Mouse (Mus musculus) neural tube, embryonic 12.5 days (tissue): Measurements from ENCODE around the gene Ints1. TPM values are rescaled to one million over a fixed set of nuclear protein-coding genes. Genes with fewer than 3 reads are reported as not detected.
A peak's percentile ranks its signal among the peaks of the same experiment; 100 is the strongest.

ENCODE experiments used
- ATAC-seq: fragments of 200-750 bp; cut with Nextera tagmentation; 2 replicates; pipeline ENCODE4 v1.8.0; 2017; ENCODE audit warnings: low read depth, mild to moderate bottlenecking, moderate TSS enrichment, moderate library complexity; ENCODE audit not compliant: low FRiP score
- H3K27ac ChIP-seq: fragments of 300-500 bp; sonication (generic); 2 replicates; pipeline ENCODE4 v1.5.1; 2016
- H3K27me3 ChIP-seq: fragments of 300-500 bp; sonication (generic); replicated peaks from 2 replicates; pipeline ENCODE4 v1.6.1; 2016; ENCODE audit warnings: mild to moderate bottlenecking
- H3K36me3 ChIP-seq: fragments of 300-500 bp; sonication (generic); 2 replicates; pipeline ENCODE4 v1.6.1; 2016; ENCODE audit warnings: mild to moderate bottlenecking
- H3K4me1 ChIP-seq: fragments of 300-500 bp; sonication (generic); 2 replicates; pipeline ENCODE4 v1.6.1; 2016
- H3K4me2 ChIP-seq: fragments of 300-500 bp; sonication (generic); replicated peaks from 2 replicates; pipeline ENCODE4 v1.6.1; 2016; ENCODE audit warnings: mild to moderate bottlenecking
- H3K4me3 ChIP-seq: fragments of 300-500 bp; sonication (generic); 2 replicates; pipeline ENCODE4 v1.5.1; 2016
- H3K9ac ChIP-seq: fragments of 300-500 bp; sonication (generic); 2 replicates; pipeline ENCODE4 v1.6.1; 2016; ENCODE audit warnings: mild to moderate bottlenecking
- H3K9me3 ChIP-seq: fragments of 300-500 bp; sonication (generic); 2 replicates; pipeline ENCODE4 v1.6.1; 2016; ENCODE audit warnings: mild to moderate bottlenecking
- WGBS: fragments of 180-500 bp; shearing (Covaris S2); methylation state at CpG from one replicate; pipeline ENCODE4 v1.1.7; 2016; 5-methylcytosine and 5-hydroxymethylcytosine counted together
- polyA plus RNA-seq: library from polyadenylated mRNA; unstranded; fragments of >200 nt; fragmentation: Nextera tagmentation; extraction: Ambion mirVana; gene quantifications from 2 replicates; pipeline ENCODE4 v1.2.1, GENCODE M21; 2016

Gene Ints1
- polyA plus RNA-seq, 1 experiment from 2014 or later: 33.7 TPM

- ATAC-seq: no peak
- H3K4me3 ChIP-seq: no peak overlapping the region
- H3K4me2 ChIP-seq: no peak overlapping the region
- peaks cover 32% of the 10 kb centered on the region for H3K27me3 ChIP-seq
- H3K36me3 ChIP-seq: no peaks in the 10 kb centered on the region
- H3K4me1 ChIP-seq: peaks cover 4% of the 10 kb centered on the region
- no peaks in the 10 kb centered on the region for H3K9me3 ChIP-seq
- H3K27ac ChIP-seq: no peak overlapping the region
- 74% methylated on average over 20 of the region's 20 CpGs for WGBS
- H3K9ac ChIP-seq: no peak overlapping the region
Measured at GRCm38 (mm10) chr5:139812398-139813125, 37.1 kb upstream of the Ints1 start.

GRCm38 (mm10) chr5:139811677-139812397 lies 36.4 kb upstream of the Ints1 start:
- Histone ChIP-seq H3K4me3 (no peak overlapping the region), H3K4me2 (no peak overlapping the region), H3K4me1 (peaks cover 4% of the 10 kb centered on the region), H3K27me3 (peaks cover 32% of the 10 kb centered on the region), H3K9ac (no peak overlapping the region), H3K27ac (no peak overlapping the region), H3K9me3 (no peaks in the 10 kb centered on the region), H3K36me3 (no peaks in the 10 kb centered on the region)
- 80% methylated on average over 15 of the region's 15 CpGs for WGBS
- ATAC-seq: no peak

GRCm38 (mm10) chr5:139809397-139809796 lies 33.9 kb upstream of the Ints1 start:
- H3K4me2 ChIP-seq: no peak overlapping the region
- H3K36me3 ChIP-seq: no peaks in the 10 kb centered on the region
- no peak overlapping the region for H3K27ac ChIP-seq
- no peaks in the 10 kb centered on the region for H3K9me3 ChIP-seq
- H3K4me3 ChIP-seq: no peak overlapping the region
- peaks cover 4% of the 10 kb centered on the region for H3K4me1 ChIP-seq
- ATAC-seq: no peak
- peaks cover 19% of the 10 kb centered on the region for H3K27me3 ChIP-seq
- WGBS: 56% methylated on average over 4 of the region's 4 CpGs
- H3K9ac ChIP-seq: no peak overlapping the region

DNA sequence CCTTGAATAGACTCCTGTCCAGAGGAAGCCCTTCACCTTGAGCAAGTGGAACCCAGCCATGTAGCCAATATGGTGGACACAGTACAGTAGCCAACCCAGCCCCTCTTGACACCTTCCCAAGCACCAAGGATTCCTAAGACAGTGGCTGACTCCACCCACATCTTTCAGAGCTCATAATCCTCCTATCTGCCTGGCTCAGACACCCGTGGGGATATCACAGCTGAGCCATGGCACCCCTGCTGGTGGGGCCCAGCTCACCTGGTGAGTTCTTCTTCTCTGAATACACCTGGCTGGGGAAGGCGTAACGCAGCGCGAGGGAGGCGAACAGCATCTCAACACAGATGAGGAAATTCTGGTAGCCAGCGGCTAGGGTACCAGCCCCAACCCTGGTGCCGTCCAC lies 30.4 kb upstream of the Ints1 start:
- H3K27me3 ChIP-seq: no peaks in the 10 kb centered on the region
- no peak overlapping the region for H3K4me3 ChIP-seq
- no peaks in the 10 kb centered on the region for H3K9me3 ChIP-seq
- WGBS: 91% methylated on average over 8 of the region's 8 CpGs
- H3K4me1 ChIP-seq: peaks cover 14% of the 10 kb centered on the region
- no peak overlapping the region for H3K27ac ChIP-seq
- H3K36me3 ChIP-seq: peaks cover 10% of the 10 kb centered on the region
- no peak overlapping the region for H3K4me2 ChIP-seq
- no peak overlapping the region for H3K9ac ChIP-seq
- no peak for ATAC-seq

- Histone ChIP-seq H3K36me3 (peaks cover 22% of the 10 kb centered on the region), H3K4me3 (no peak overlapping the region), H3K9me3 (no peaks in the 10 kb centered on the region), H3K27me3 (no peaks in the 10 kb centered on the region), H3K9ac (no peak overlapping the region), H3K27ac (no peak overlapping the region), H3K4me1 (peaks cover 14% of the 10 kb centered on the region), H3K4me2 (0 out of 2 replicates have a peak overlapping the region, but pooled peaks have one; percentile 43)
- WGBS: 90% methylated on average over 11 of the region's 11 CpGs
- no peak for ATAC-seq
Measured at GRCm38 (mm10) chr5:139804573-139805111, 29.2 kb upstream of the Ints1 start.

DNA sequence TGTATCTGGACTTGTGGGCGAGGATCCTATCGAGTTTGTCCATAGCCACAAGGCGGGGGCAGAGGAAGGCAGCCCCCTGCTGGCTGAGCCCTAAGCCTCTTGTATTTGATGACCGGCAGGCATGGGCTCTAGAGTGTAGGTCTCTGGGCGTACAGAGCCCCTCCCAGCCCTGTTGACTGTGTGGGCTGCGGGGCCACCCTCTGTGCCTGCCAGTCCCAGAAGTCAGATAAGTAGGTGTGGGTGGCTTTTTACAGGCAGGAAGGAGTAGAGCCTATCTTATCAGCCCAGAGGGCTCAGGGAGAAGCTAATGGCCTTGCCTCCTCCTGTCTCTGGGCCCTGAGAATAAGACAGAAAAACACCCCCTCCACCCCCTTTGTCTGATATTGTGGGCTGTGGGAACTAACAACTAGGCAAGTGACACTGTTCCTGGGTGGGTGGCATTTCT lies 28.7 kb upstream of the Ints1 start:
- Histone ChIP-seq H3K4me2 (peak overlapping the region; percentile 43), H3K36me3 (peaks cover 27% of the 10 kb centered on the region), H3K4me3 (no peak overlapping the region), H3K27me3 (no peaks in the 10 kb centered on the region; the same call in 1 of the 2 replicates), H3K4me1 (peaks cover 19% of the 10 kb centered on the region), H3K27ac (no peak overlapping the region), H3K9ac (no peak overlapping the region), H3K9me3 (no peaks in the 10 kb centered on the region)
- ATAC-seq: no peak
- WGBS: 10% methylated on average over 6 of the region's 6 CpGs

DNA sequence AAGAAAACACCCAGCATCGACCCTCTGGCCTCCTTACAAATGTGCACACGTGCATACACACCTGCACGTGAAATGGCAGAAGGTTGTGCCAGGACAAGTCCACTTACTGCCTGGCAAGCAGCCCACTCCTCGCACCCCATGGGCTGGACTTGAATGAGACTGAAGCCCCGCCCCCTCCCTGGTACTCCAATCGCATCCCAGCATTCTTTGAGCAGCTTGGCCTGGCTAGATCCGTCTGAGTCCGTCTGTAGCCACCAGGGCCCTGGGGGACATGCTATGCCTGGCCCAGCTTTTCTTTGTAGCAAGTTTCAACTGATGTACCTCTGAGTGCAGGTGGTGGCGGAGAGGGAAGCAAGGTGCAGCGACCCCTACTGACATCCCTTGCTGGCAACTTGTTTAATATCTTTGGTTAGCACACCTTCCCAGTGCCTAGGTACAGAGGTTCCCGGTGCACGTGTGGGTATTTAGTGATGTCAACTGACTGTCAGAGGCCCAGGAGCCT lies 28.2 kb upstream of the Ints1 start:
- WGBS: 9% methylated on average over 12 of the region's 12 CpGs
- Histone ChIP-seq H3K4me1 (peaks cover 24% of the 10 kb centered on the region), H3K36me3 (peaks cover 28% of the 10 kb centered on the region), H3K9me3 (no peaks in the 10 kb centered on the region), H3K27me3 (no peaks in the 10 kb centered on the region; the same call in 1 of the 2 replicates), H3K4me2 (peak overlapping the region; percentile 43), H3K27ac (no peak overlapping the region), H3K4me3 (no peak overlapping the region), H3K9ac (no peak overlapping the region)
- peak; percentile 70; the same call in 1 of the 2 replicates for ATAC-seq

GRCm38 (mm10) chr5:139803165-139803564 lies 27.7 kb upstream of the Ints1 start:
- Histone ChIP-seq H3K9me3 (no peaks in the 10 kb centered on the region), H3K36me3 (peaks cover 28% of the 10 kb centered on the region), H3K27me3 (no peaks in the 10 kb centered on the region; the same call in 1 of the 2 replicates), H3K4me3 (no peak overlapping the region), H3K27ac (no peak overlapping the region), H3K4me2 (no peak overlapping the region), H3K9ac (no peak overlapping the region), H3K4me1 (peaks cover 29% of the 10 kb centered on the region)
- WGBS: 74% methylated on average over 8 of the region's 8 CpGs
- no peak for ATAC-seq

DNA sequence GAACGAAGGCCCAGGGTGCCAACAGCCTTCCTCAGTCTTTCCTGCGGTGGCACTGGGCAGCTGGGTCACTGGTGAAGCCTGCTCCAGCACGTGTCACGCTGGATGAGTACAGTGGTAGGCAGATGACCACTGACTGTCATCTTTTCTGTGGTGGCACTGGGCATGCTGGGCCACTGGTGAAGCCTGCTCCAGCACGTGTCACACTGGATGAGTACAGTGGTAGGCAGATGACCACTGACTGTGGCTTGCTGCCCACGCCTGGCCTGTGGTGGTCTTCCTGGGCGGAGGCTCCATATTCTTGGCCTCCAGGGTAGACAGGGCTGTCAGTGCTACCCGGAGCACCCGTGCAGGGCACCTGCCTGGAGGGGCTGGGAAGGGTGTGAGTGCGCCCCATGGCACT lies 26.4 kb upstream of the Ints1 start:
- peaks cover 42% of the 10 kb centered on the region for H3K4me1 ChIP-seq
- no peaks in the 10 kb centered on the region for H3K9me3 ChIP-seq
- WGBS: 91% methylated on average over 10 of the region's 10 CpGs
- H3K4me3 ChIP-seq: no peak overlapping the region
- no peaks in the 10 kb centered on the region; the same call in 1 of the 2 replicates for H3K27me3 ChIP-seq
- H3K27ac ChIP-seq: no peak overlapping the region
- ATAC-seq: no peak
- no peak overlapping the region for H3K4me2 ChIP-seq
- no peak overlapping the region for H3K9ac ChIP-seq
- peaks cover 28% of the 10 kb centered on the region for H3K36me3 ChIP-seq

DNA sequence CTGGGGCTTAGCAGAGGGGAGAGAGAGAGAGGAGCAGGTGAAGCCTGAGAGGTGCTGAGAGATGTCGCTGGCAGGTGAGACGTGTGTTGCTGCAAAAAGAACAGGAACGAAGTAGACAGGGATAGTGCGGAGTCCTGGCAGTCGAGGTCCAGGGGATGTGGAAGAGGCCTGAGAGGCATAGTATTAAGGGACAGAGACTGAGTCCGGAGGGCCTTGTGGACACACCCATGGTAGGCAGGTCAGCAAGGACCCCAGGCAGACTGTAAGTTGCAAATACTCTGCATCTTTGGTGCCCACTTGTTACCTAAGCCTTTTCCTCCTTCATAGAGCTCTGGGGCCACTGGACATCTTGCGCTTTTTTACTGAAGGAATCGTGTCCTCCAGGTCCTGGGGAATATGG lies 25.8 kb upstream of the Ints1 start:
- ATAC-seq: no peak
- H3K9ac ChIP-seq: no peak overlapping the region
- no peak overlapping the region for H3K4me3 ChIP-seq
- H3K27me3 ChIP-seq: no peaks in the 10 kb centered on the region; the same call in 1 of the 2 replicates
- no peak overlapping the region for H3K27ac ChIP-seq
- H3K4me2 ChIP-seq: no peak overlapping the region
- H3K9me3 ChIP-seq: no peaks in the 10 kb centered on the region
- 94% methylated on average over 8 of the region's 8 CpGs for WGBS
- H3K36me3 ChIP-seq: peaks cover 28% of the 10 kb centered on the region
- peaks cover 48% of the 10 kb centered on the region for H3K4me1 ChIP-seq

DNA sequence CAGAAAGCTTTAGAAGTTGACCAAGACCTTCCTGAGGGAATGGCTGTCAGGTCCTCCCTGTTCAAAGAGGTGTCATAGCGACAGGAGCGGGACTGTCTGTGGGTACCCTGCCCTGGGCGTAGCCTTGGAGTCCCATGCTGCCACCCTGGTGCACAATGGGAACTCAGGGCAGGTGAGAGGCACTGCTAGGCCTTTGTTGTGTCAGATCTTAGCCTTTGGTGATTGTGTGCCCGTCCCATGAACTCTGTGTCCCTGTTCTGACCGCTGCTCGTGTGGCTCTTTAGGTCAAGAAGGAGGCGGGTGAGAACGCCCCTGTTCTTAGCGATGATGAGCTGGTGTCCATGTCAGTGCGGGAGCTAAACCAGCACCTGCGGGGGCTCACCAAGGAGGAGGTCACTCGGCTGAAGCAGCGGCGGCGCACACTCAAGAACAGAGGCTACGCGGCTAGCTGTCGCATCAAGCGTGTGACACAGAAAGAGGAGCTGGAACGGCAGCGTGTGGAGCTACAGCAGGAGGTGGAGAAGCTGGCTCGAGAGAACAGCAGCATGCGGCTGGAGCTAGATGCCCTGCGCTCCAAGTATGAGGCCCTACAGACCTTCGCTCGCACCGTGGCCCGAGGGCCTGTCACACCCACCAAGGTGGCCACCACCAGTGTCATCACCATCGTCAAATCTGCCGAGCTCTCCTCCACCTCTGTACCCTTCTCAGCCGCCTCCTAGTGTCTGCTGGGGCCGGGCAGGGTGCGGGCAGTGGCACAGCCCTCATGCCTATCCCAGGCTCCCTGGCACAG lies 24.5 kb upstream of the Ints1 start:
- Histone ChIP-seq H3K27me3 (no peaks in the 10 kb centered on the region; the same call in 1 of the 2 replicates), H3K4me2 (no peak overlapping the region), H3K4me1 (peaks cover 59% of the 10 kb centered on the region), H3K4me3 (no peak overlapping the region), H3K36me3 (peaks cover 28% of the 10 kb centered on the region), H3K9me3 (no peaks in the 10 kb centered on the region), H3K9ac (no peak overlapping the region), H3K27ac (no peak overlapping the region)
- 92% methylated on average over 33 of the region's 33 CpGs for WGBS
- no peak for ATAC-seq
